Mouse (Mus musculus): ENCODE measurements around the gene Plekha6. TPM values are rescaled to one million over a fixed set of nuclear protein-coding genes. Genes with fewer than 3 reads are reported as not detected.
A peak's percentile ranks its signal among the peaks of the same experiment; 100 is the strongest.

Gene Plekha6
- polyA plus RNA-seq, 1 experiment from 2014 or later: 18.7 TPM

GRCm38 (mm10) chr1:133228809-133229487 is 64.9 kb downstream of the Plekha6 start:
- Histone ChIP-seq H3K4me1 (replicated peaks) (peaks cover 61% of the 10 kb centered on the region), H3K4me2 (no peak overlapping the region), H3K4me3 (no peak overlapping the region), H3K27ac (ENCODE audit: poor library complexity, severe bottlenecking) (peak overlapping the region; percentile 3), H3K27me3 (replicated peaks) (no peaks in the 10 kb centered on the region), H3K36me3 (no peaks in the 10 kb centered on the region), H3K9me3 (replicated peaks) (no peaks in the 10 kb centered on the region), H3K9ac (no peak overlapping the region)
- WGBS: 39% methylated on average over 9 of the region's 9 CpGs
- ATAC-seq (ENCODE audit: insufficient number of reproducible peaks, low FRiP score): no peak

DNA sequence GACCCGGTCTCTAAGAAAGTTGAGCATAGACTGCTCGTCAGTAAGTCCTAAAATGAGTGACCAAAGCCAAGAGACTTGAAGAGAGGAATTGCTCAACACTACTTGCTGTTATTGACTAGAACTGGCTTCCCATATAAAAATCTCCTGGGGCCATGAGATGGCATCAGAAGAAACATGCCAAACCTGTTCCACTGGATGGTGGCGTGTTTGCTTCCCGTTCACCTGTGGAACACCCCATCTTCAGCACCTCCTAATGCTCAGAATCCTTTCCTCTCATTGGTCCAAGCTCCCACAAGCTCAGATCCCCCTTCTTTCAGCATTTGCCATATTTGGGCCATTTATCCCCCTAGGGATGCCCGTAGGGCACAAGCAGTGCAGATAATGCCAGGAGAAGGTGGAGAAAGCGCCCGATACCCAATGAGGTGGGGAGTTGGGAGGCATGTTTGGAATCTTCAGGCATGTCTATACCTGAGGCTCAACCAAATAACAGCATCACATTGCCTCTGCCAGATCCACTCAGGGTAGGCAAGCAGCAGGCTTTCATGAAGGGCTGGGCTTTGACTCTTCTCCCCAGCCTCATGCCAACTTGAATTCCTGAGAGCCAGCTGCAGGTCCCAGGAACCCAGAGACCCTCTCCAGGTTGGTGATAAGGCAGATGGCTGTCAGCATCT is 67.6 kb downstream of the Plekha6 start:
- no peaks in the 10 kb centered on the region for H3K27me3 ChIP-seq (replicated peaks)
- no peak overlapping the region for H3K4me2 ChIP-seq
- H3K9me3 ChIP-seq (replicated peaks): no peaks in the 10 kb centered on the region
- no peak for ATAC-seq (ENCODE audit: insufficient number of reproducible peaks, low FRiP score)
- H3K36me3 ChIP-seq: no peaks in the 10 kb centered on the region
- peaks cover 60% of the 10 kb centered on the region for H3K4me1 ChIP-seq (replicated peaks)
- H3K27ac ChIP-seq (ENCODE audit: poor library complexity, severe bottlenecking): no peak overlapping the region
- no peak overlapping the region for H3K9ac ChIP-seq
- WGBS: 85% methylated on average over 7 of the region's 7 CpGs
- H3K4me3 ChIP-seq: no peak overlapping the region

GRCm38 (mm10) chr1:133235909-133236308 is 71.9 kb downstream of the Plekha6 start:
- Histone ChIP-seq H3K4me1 (replicated peaks) (peaks cover 67% of the 10 kb centered on the region), H3K4me2 (no peak overlapping the region), H3K9ac (no peak overlapping the region), H3K9me3 (replicated peaks) (no peaks in the 10 kb centered on the region), H3K27ac (ENCODE audit: poor library complexity, severe bottlenecking) (peak overlapping the region; percentile 98), H3K4me3 (no peak overlapping the region), H3K27me3 (replicated peaks) (no peaks in the 10 kb centered on the region), H3K36me3 (no peaks in the 10 kb centered on the region)
- 65% methylated on average over 5 of the region's 5 CpGs for WGBS
- ATAC-seq (ENCODE audit: insufficient number of reproducible peaks, low FRiP score): no peak

DNA sequence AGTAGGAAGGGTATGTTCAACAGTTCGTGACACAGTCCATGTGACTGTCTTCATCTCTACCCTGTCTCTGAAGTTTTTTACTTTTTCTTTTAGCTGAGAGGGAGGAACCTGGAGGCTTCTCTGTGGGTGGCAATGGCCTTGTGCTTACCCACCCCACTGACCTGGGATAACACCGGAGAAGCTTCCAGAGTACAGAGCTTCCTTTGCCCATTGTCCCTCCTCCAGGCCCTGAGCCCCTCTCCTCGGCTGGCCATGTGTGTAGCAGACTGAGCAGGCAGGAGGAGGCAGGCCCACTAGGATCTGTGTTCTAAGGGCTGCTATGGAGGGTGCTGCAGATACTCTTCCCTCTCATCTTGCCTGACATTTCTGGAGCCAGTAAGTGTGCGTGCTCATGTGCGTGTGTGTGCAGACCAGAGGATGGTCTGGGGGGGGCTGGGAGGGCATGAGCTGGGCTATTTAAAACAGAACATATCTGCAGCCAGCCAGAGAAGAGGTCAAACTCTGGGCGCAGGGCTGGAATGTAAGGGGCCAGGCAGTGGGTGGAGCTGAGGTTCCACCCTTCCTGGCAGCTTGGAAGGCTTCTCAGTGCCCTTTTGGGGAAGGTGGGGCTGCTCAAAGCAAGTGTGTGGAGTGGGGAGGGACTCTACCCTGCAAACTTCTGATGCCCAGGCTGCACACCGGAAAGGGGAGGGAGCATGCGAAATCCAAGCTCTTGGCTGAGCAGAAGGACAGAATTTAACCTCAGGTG is 72.9 kb downstream of the Plekha6 start:
- Histone ChIP-seq H3K9ac (peak overlapping the region; percentile 60), H3K4me3 (peak overlapping the region; percentile 13)
- WGBS: 15% methylated on average over 8 of the region's 8 CpGs

GRCm38 (mm10) chr1:133237670-133238069 is 73.7 kb downstream of the Plekha6 start:
- Histone ChIP-seq H3K9me3 (replicated peaks) (no peaks in the 10 kb centered on the region), H3K4me2 (peak overlapping the region; percentile 56), H3K4me1 (replicated peaks) (peaks cover 61% of the 10 kb centered on the region), H3K27me3 (replicated peaks) (no peaks in the 10 kb centered on the region), H3K9ac (peak overlapping the region; percentile 60), H3K36me3 (no peaks in the 10 kb centered on the region), H3K27ac (ENCODE audit: poor library complexity, severe bottlenecking) (peak overlapping the region; percentile 98), H3K4me3 (peak overlapping the region; percentile 13)
- no peak for ATAC-seq (ENCODE audit: insufficient number of reproducible peaks, low FRiP score)
- WGBS: 17% methylated on average over 11 of the region's 11 CpGs

More for the DNA sequence above, 72.9 kb downstream of the Plekha6 start:
- peak; percentile 87 for ATAC-seq (ENCODE audit: insufficient number of reproducible peaks, low FRiP score)
- Histone ChIP-seq H3K27me3 (replicated peaks) (no peaks in the 10 kb centered on the region), H3K36me3 (no peaks in the 10 kb centered on the region), H3K9me3 (replicated peaks) (no peaks in the 10 kb centered on the region), H3K27ac (ENCODE audit: poor library complexity, severe bottlenecking) (peak overlapping the region; percentile 98), H3K4me1 (replicated peaks) (peaks cover 69% of the 10 kb centered on the region), H3K4me2 (peak overlapping the region; percentile 56)

DNA sequence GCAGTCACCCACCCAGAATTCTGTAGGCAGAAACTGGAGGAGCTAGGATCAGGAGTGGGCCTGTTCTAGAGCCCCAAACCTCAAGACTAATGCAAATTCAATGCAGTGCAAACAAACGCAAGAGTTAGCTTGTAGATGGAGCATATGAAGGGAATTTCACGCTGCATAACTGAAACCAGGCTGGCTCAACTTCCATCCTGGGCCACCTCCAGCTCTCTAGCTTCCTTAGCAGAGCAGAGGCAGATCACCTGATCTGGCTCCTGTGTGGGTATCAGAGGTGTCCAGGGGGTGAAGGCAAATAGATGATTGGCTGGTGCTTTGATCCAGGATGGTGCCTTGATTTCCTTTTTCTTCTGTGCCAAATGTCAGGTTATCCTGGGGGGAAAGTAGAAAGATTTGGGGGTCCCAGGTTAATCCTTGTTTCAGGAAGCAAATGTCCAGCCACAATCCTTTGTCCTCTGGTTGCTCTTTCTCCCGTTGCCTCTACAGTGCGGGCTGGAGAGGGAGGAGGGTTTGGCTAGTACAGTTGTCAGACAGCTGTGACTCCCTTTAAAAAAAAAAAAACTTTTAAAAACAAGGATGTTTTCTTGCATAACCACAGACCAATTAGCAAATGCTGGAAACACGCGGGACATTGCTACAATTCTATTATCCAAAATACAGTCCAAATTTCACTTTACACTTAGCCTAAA is 75.3 kb downstream of the Plekha6 start:
- no peak overlapping the region for H3K4me2 ChIP-seq
- no peaks in the 10 kb centered on the region for H3K27me3 ChIP-seq (replicated peaks)
- peaks cover 63% of the 10 kb centered on the region for H3K4me1 ChIP-seq (replicated peaks)
- no peak overlapping the region for H3K9ac ChIP-seq
- H3K9me3 ChIP-seq (replicated peaks): no peaks in the 10 kb centered on the region
- H3K36me3 ChIP-seq: no peaks in the 10 kb centered on the region
- no peak overlapping the region for H3K4me3 ChIP-seq
- ATAC-seq (ENCODE audit: insufficient number of reproducible peaks, low FRiP score): no peak
- H3K27ac ChIP-seq (ENCODE audit: poor library complexity, severe bottlenecking): peak overlapping the region; percentile 25; the same call in 1 of the 2 replicates
- 53% methylated on average over 6 of the region's 6 CpGs for whole genome bisulfite sequencing

- Histone ChIP-seq H3K4me3 (no peak overlapping the region), H3K9ac (no peak overlapping the region), H3K27me3 (replicated peaks) (no peaks in the 10 kb centered on the region), H3K4me2 (no peak overlapping the region), H3K9me3 (replicated peaks) (no peaks in the 10 kb centered on the region), H3K4me1 (replicated peaks) (peaks cover 68% of the 10 kb centered on the region), H3K27ac (ENCODE audit: poor library complexity, severe bottlenecking) (no peak overlapping the region), H3K36me3 (no peaks in the 10 kb centered on the region)
- ATAC-seq (ENCODE audit: insufficient number of reproducible peaks, low FRiP score): no peak
- WGBS: 72% methylated on average over 6 of the region's 6 CpGs
These were observed 75.8 kb downstream of the Plekha6 start for GRCm38 (mm10) chr1:133239813-133240160.

DNA sequence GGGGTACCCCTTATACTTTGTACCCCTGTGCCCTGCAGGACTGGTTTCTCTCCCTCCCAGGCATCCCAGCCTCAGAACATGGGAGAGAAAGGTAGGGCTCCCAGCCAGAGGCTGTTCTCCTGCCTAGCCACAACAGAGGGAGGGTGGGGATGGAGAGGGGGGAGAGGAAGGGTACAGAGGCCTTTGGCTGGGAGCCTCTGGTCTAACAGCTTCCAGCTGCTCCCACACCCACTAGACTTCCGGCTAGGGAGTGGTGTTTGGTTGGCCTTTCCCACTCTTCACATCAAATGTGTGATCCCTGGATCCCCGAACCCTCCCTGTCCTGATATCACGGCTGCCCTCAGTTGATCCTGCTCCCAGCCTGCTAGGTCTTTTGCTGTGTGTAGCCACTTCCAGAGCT is 76.9 kb downstream of the Plekha6 start:
- ATAC-seq (ENCODE audit: insufficient number of reproducible peaks, low FRiP score): 0 out of 2 replicates have a peak, but pooled peaks have one; percentile 26
- WGBS: 25% methylated on average over 3 of the region's 3 CpGs
- H3K9me3 ChIP-seq (replicated peaks): no peaks in the 10 kb centered on the region
- H3K36me3 ChIP-seq: no peaks in the 10 kb centered on the region
- H3K4me2 ChIP-seq: no peak overlapping the region
- H3K4me1 ChIP-seq (replicated peaks): peaks cover 75% of the 10 kb centered on the region
- H3K9ac ChIP-seq: no peak overlapping the region
- no peak overlapping the region for H3K4me3 ChIP-seq
- H3K27ac ChIP-seq (ENCODE audit: poor library complexity, severe bottlenecking): peak overlapping the region; percentile 56
- no peaks in the 10 kb centered on the region for H3K27me3 ChIP-seq (replicated peaks)

DNA sequence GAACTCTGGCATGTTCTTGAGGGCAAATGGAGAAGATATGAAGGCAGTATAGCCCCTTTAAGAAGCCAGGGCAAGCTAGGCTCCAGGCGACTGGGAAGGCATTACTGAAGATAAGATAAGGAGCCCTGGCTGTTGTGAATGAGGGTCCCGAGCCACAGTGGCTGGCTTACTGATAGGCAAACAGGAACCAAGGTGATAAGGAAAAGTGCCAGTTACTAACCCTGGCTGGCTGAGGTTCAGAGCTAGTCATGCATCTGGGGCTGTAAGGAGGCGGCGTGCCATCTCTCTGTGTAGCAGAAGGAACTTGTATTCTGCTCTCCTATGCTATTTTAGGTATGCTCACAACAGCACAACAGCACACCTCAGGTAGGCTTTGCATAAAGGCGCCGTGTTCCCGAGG is 80.7 kb downstream of the Plekha6 start:
- WGBS: 8% methylated on average over 7 of the region's 7 CpGs
- ATAC-seq (ENCODE audit: insufficient number of reproducible peaks, low FRiP score): peak; percentile 22; the same call in 1 of the 2 replicates
- H3K27ac ChIP-seq (ENCODE audit: poor library complexity, severe bottlenecking): peak overlapping the region; percentile 92
- peak overlapping the region; percentile 52 for H3K4me2 ChIP-seq
- no peaks in the 10 kb centered on the region for H3K36me3 ChIP-seq
- H3K9me3 ChIP-seq (replicated peaks): no peaks in the 10 kb centered on the region
- H3K4me1 ChIP-seq (replicated peaks): peaks cover 63% of the 10 kb centered on the region
- H3K4me3 ChIP-seq: peak overlapping the region; percentile 8
- H3K27me3 ChIP-seq (replicated peaks): no peaks in the 10 kb centered on the region
- peak overlapping the region; percentile 50 for H3K9ac ChIP-seq

- ATAC-seq (ENCODE audit: insufficient number of reproducible peaks, low FRiP score): peak; percentile 33; the same call in 1 of the 2 replicates
These were observed 81.9 kb downstream of the Plekha6 start for GRCm38 (mm10) chr1:133245690-133246619.

More at GRCm38 (mm10) chr1:133245690-133246619, 81.9 kb downstream of the Plekha6 start:
- H3K36me3 ChIP-seq: peaks cover 5% of the 10 kb centered on the region; the same call in 1 of the 2 replicates
- H3K4me3 ChIP-seq: peak overlapping the region; percentile 26
- H3K4me1 ChIP-seq (replicated peaks): peaks cover 62% of the 10 kb centered on the region
- H3K27me3 ChIP-seq (replicated peaks): no peaks in the 10 kb centered on the region
- 20% methylated on average over 12 of the region's 12 CpGs for WGBS
- peak overlapping the region; percentile 92 for H3K27ac ChIP-seq (ENCODE audit: poor library complexity, severe bottlenecking)
- H3K9ac ChIP-seq: peak overlapping the region; percentile 50
- H3K9me3 ChIP-seq (replicated peaks): no peaks in the 10 kb centered on the region
- peak overlapping the region; percentile 52 for H3K4me2 ChIP-seq

Data from heart, embryonic 12.5 days (tissue).